Comparison of ENCODE assay signal across 21 mouse cellular contexts in the genomic region with DNA sequence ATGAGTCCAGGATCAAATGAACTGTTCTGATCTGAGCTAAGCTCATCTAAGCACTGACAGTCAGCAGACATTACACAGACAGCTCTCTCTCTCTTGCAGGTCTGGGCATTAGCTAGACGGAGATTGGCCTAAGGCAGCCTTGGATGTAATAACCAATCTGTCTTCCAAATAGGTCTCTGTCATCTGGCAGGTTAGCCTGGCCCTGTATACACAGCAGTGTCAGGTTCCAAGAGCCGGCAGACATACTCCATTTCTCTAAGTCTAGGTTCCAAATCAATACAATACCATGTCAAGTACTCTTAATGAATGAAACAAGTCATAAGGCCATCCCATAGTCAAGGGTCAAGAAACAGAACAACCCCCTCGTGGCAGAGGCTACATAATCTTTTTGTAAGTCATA. TPM values are rescaled to one million over a fixed set of nuclear protein-coding genes. Genes with fewer than 3 reads are reported as not detected.
A peak's percentile ranks its signal among the peaks of the same experiment; 100 is the strongest.
DNase-seq lines count a peak whose midpoint lies in the region; ATAC-seq lines count a peak whose summit lies in the region.
"Had no signal": no experiment of that assay in that cellular context is flagged by ENCODE, and none has a peak within 500 bp of the region (broad histone marks: within the 10 kb centered on the region; RNA-seq: fewer than 3 reads in every experiment).

No protein-coding gene starts in this region.

- no peaks in the 10 kb centered on the region for H3K4me1 ChIP-seq in embryonic facial prominence, embryonic 14.5 days (ENCODE audit: control insufficient read depth, insufficient read depth, low read length)
- peaks cover 6% of the 10 kb centered on the region; the same call in 1 of the 2 replicates for H3K4me1 ChIP-seq in embryonic facial prominence, embryonic 10.5 days
- H3K4me1 ChIP-seq in intestine, embryonic 16.5 days (ENCODE audit: control insufficient read depth, insufficient read depth, low read length): no peaks in the 10 kb centered on the region
- H3K4me1 ChIP-seq in intestine, embryonic 15.5 days (replicated peaks): 0 out of 2 replicates have a peak, but pooled peaks cover 2% of the 10 kb centered on the region
- H3K4me1 ChIP-seq in hindbrain, embryonic 16.5 days (ENCODE audit: control insufficient read depth, insufficient read depth, low read depth, low read length): no peaks in the 10 kb centered on the region
- H3K4me1 ChIP-seq: embryonic facial prominence, embryonic 13.5 days; forebrain, embryonic 15.5 days; liver, embryonic 12.5 days had no signal

- no peaks in the 10 kb centered on the region for H3K9me3 ChIP-seq in embryonic facial prominence, embryonic 14.5 days (ENCODE audit: control insufficient read depth, low read length)
- no peaks in the 10 kb centered on the region for H3K9me3 ChIP-seq in embryonic facial prominence, embryonic 10.5 days
- no peaks in the 10 kb centered on the region for H3K9me3 ChIP-seq in intestine, embryonic 16.5 days (ENCODE audit: control insufficient read depth, low read length)
- H3K9me3 ChIP-seq in intestine, embryonic 15.5 days: no peaks in the 10 kb centered on the region
- no peaks in the 10 kb centered on the region for H3K9me3 ChIP-seq in hindbrain, embryonic 16.5 days (ENCODE audit: control insufficient read depth, low read length)
- H3K9me3 ChIP-seq: embryonic facial prominence, embryonic 13.5 days; forebrain, embryonic 15.5 days; liver, embryonic 12.5 days; lung, embryonic 15.5 days had no signal

- H3K36me3 ChIP-seq in embryonic facial prominence, embryonic 14.5 days (ENCODE audit: control insufficient read depth, insufficient read depth, low read length): no peaks in the 10 kb centered on the region
- H3K36me3 ChIP-seq in embryonic facial prominence, embryonic 10.5 days (replicated peaks): no peaks in the 10 kb centered on the region
- no peaks in the 10 kb centered on the region for H3K36me3 ChIP-seq in intestine, embryonic 16.5 days (ENCODE audit: control insufficient read depth, insufficient read depth, low read length)
- no peaks in the 10 kb centered on the region for H3K36me3 ChIP-seq in intestine, embryonic 15.5 days
- H3K36me3 ChIP-seq in hindbrain, embryonic 16.5 days (ENCODE audit: control insufficient read depth, insufficient read depth, low read length): no peaks in the 10 kb centered on the region
- H3K36me3 ChIP-seq: embryonic facial prominence, embryonic 13.5 days; forebrain, embryonic 15.5 days; liver, embryonic 12.5 days; lung, embryonic 15.5 days had no signal

- no peak overlapping the region for H3K27ac ChIP-seq in embryonic facial prominence, embryonic 14.5 days (replicated peaks; ENCODE audit: low read depth, low read length)
- no peak overlapping the region for H3K27ac ChIP-seq in embryonic facial prominence, embryonic 10.5 days (replicated peaks)
- no peak overlapping the region for H3K27ac ChIP-seq in intestine, embryonic 16.5 days (ENCODE audit: low read length)
- H3K27ac ChIP-seq in intestine, embryonic 15.5 days: no peak overlapping the region
- no peak overlapping the region for H3K27ac ChIP-seq in hindbrain, embryonic 16.5 days (ENCODE audit: low read depth, low read length)
- H3K27ac ChIP-seq: embryonic facial prominence, embryonic 13.5 days; forebrain, embryonic 15.5 days; layer of hippocampus, adult 2 months; liver, embryonic 12.5 days; lung, embryonic 15.5 days had no signal

- ATAC-seq in embryonic facial prominence, embryonic 14.5 days (ENCODE audit: low read depth): peak; percentile 65; the same call in 1 of the 2 replicates
- 0 out of 2 replicates have a peak, but pooled peaks have one; percentile 21 for ATAC-seq in intestine, embryonic 16.5 days
- ATAC-seq in intestine, embryonic 15.5 days: no peak
- ATAC-seq in hindbrain, embryonic 16.5 days: peak; percentile 80
- ATAC-seq in erythroid progenitor cell, adult 5-6 weeks (replicated peaks; ENCODE audit: low FRiP score, poor library complexity, severe bottlenecking): no peak
- ATAC-seq: activated CD4-positive, CD25-positive, alpha-beta regulatory T cell, adult 4 months; forebrain, embryonic 15.5 days; liver, embryonic 12.5 days; Patski had no signal

- no peaks in the 10 kb centered on the region for H3K27me3 ChIP-seq in embryonic facial prominence, embryonic 14.5 days (replicated peaks; ENCODE audit: control insufficient read depth, insufficient read depth, low read length)
- H3K27me3 ChIP-seq in embryonic facial prominence, embryonic 10.5 days (replicated peaks; ENCODE audit: low read depth, poor library complexity, severe bottlenecking): no peaks in the 10 kb centered on the region
- no peaks in the 10 kb centered on the region for H3K27me3 ChIP-seq in intestine, embryonic 16.5 days (replicated peaks; ENCODE audit: control insufficient read depth, insufficient read depth, low read length)
- H3K27me3 ChIP-seq in intestine, embryonic 15.5 days (replicated peaks): no peaks in the 10 kb centered on the region
- no peaks in the 10 kb centered on the region for H3K27me3 ChIP-seq in hindbrain, embryonic 16.5 days (replicated peaks; ENCODE audit: control insufficient read depth, insufficient read depth, low read length)
- H3K27me3 ChIP-seq: embryonic facial prominence, embryonic 13.5 days; forebrain, embryonic 15.5 days; liver, embryonic 12.5 days; lung, embryonic 15.5 days; Patski had no signal

- no peak overlapping the region for H3K9ac ChIP-seq in embryonic facial prominence, embryonic 14.5 days (ENCODE audit: low read depth, low read length)
- no peak overlapping the region for H3K9ac ChIP-seq in intestine, embryonic 16.5 days (ENCODE audit: low read depth, low read length)
- no peak overlapping the region for H3K9ac ChIP-seq in intestine, embryonic 15.5 days
- H3K9ac ChIP-seq in hindbrain, embryonic 16.5 days (ENCODE audit: low read depth, low read length): no peak overlapping the region
- H3K9ac ChIP-seq: embryonic facial prominence, embryonic 13.5 days; forebrain, embryonic 15.5 days; liver, embryonic 12.5 days; lung, embryonic 15.5 days had no signal

- 33% methylated on average over 3 of the region's 3 CpGs for WGBS in embryonic facial prominence, embryonic 14.5 days
- WGBS in embryonic facial prominence, embryonic 10.5 days: 46% methylated on average over 3 of the region's 3 CpGs
- 32% methylated on average over 3 of the region's 3 CpGs for WGBS in intestine, embryonic 16.5 days
- WGBS in intestine, embryonic 15.5 days: 23% methylated on average over 3 of the region's 3 CpGs
- 55% methylated on average over 3 of the region's 3 CpGs for WGBS in hindbrain, embryonic 16.5 days

- no peak overlapping the region for H3K4me3 ChIP-seq in embryonic facial prominence, embryonic 14.5 days (ENCODE audit: low read depth, low read length)
- no peak overlapping the region for H3K4me3 ChIP-seq in embryonic facial prominence, embryonic 10.5 days
- no peak overlapping the region for H3K4me3 ChIP-seq in intestine, embryonic 16.5 days (ENCODE audit: low read length)
- no peak overlapping the region for H3K4me3 ChIP-seq in intestine, embryonic 15.5 days (replicated peaks)
- no peak overlapping the region for H3K4me3 ChIP-seq in hindbrain, embryonic 16.5 days (ENCODE audit: low read length)
- H3K4me3 ChIP-seq: embryonic facial prominence, embryonic 13.5 days; forebrain, embryonic 15.5 days; layer of hippocampus, adult 2 months; liver, embryonic 12.5 days; lung, embryonic 15.5 days had no signal

- H3K4me2 ChIP-seq in embryonic facial prominence, embryonic 14.5 days (ENCODE audit: low read depth, low read length): no peak overlapping the region
- H3K4me2 ChIP-seq in intestine, embryonic 16.5 days (ENCODE audit: low read depth, low read length): no peak overlapping the region
- H3K4me2 ChIP-seq in intestine, embryonic 15.5 days (replicated peaks): no peak overlapping the region
- no peak overlapping the region for H3K4me2 ChIP-seq in hindbrain, embryonic 16.5 days (ENCODE audit: low read length)
- H3K4me2 ChIP-seq: embryonic facial prominence, embryonic 13.5 days; forebrain, embryonic 15.5 days; liver, embryonic 12.5 days; lung, embryonic 15.5 days had no signal

- DNase-seq in embryonic facial prominence, embryonic 14.5 days (ENCODE audit: low spot score): peak; percentile 44
- no peak for DNase-seq in embryonic facial prominence, embryonic 10.5 days (ENCODE audit: low spot score)
- DNase-seq in brain, adult 2 months (ENCODE audit: low read depth, low spot score): peak; percentile 17
- no peak for DNase-seq in layer of hippocampus, adult 9-10 months (ENCODE audit: low spot score)
- DNase-seq: B cell, adult 2 months; heart, postnatal 14 days; kidney, postnatal 10 days; left cerebral cortex, postnatal 4 days; midbrain, embryonic 14.5 days; right cerebral cortex, adult 18-20 months had no signal

RNA-seq across cellular contexts. Expression of gene Clint1, which starts 33.9 kb away (rescaled TPM):
- 79.1 and 81.0 TPM in 2 replicates for polyA plus RNA-seq in embryonic facial prominence, embryonic 14.5 days (2014; fragmentation: Nextera tagmentation; extraction: Ambion mirVana)
- polyA plus RNA-seq in embryonic facial prominence, embryonic 10.5 days (2016; fragmentation: Nextera tagmentation; extraction: Ambion mirVana): 63.7 and 67.8 TPM in 2 replicates
- polyA plus RNA-seq in intestine, embryonic 16.5 days (2015; fragmentation: Nextera tagmentation; extraction: Ambion mirVana): 101 and 114 TPM in 2 replicates
- polyA plus RNA-seq in intestine, embryonic 15.5 days (2015; fragmentation: Nextera tagmentation; extraction: Ambion mirVana): 102 and 106 TPM in 2 replicates
- 39.4 and 43.4 TPM in 2 replicates for polyA plus RNA-seq in hindbrain, embryonic 16.5 days (2015; fragmentation: Nextera tagmentation; extraction: Ambion mirVana)
- total RNA-seq in erythroid progenitor cell, adult 5-6 weeks (2015; ENCODE audit: low replicate concordance): 34.6 and 36.9 TPM in 2 replicates
- 32.9 and 46.5 TPM in 2 replicates for total RNA-seq in erythroid progenitor cell, adult 5-6 weeks (2017; ENCODE audit: low replicate concordance)

Comparison
In these comparisons a context has a peak if more than half of its experiments do, and no peak if none do; other contexts are left out.
1. ATAC-seq: peak in embryonic facial prominence, embryonic 14.5 days (single experiment), intestine, embryonic 16.5 days (single experiment) and hindbrain, embryonic 16.5 days (single experiment); none in intestine, embryonic 15.5 days (single experiment) and erythroid progenitor cell, adult 5-6 weeks (single experiment).
2. DNase-seq: peak in embryonic facial prominence, embryonic 14.5 days (single experiment) and brain, adult 2 months (single experiment); none in embryonic facial prominence, embryonic 10.5 days (single experiment) and layer of hippocampus, adult 9-10 months (single experiment).